Mouse (Mus musculus): Measurements from ENCODE around the gene Gm11568.
"Not testable (repeated sequence)": the region's sequence is repeated elsewhere in the genome, so short reads cannot be mapped to it uniquely, and the experiment has no call there.

The Gm11568 gene

GRCm38 (mm10) chr11:99857617-99858016, at the start of gene Gm11568:
Gene Gm11568, plus strand, starts transcription at chr11:99857917.
- no peak for DNase-seq

- DNase-seq: not testable (repeated sequence)
Observed at GRCm38 (mm10) chr11:99809792-99810191, 47.9 kb upstream of the Gm11568 start, which contains the start of gene Krtap4-13. Gene Krtap4-13, minus strand, starts transcription at chr11:99809892.

GRCm38 (mm10) chr11:99815566-99815965, 42.2 kb upstream of the Gm11568 start, which contains the start of gene Gm11564:
Gene Gm11564, minus strand, starts transcription at chr11:99815666.
- DNase-seq: not testable (repeated sequence)

- DNase-seq: no peak
Observed at GRCm38 (mm10) chr11:99837966-99838365, 19.8 kb upstream of the Gm11568 start, which contains the start of gene 2300003K06Rik. Gene 2300003K06Rik, minus strand, starts transcription at chr11:99838066.

GRCm38 (mm10) chr11:99842185-99842584, 15.5 kb upstream of the Gm11568 start:
- DNase-seq: no peak

GRCm38 (mm10) chr11:99846746-99847145, 11.0 kb upstream of the Gm11568 start:
- no peak for DNase-seq

- DNase-seq: no peak
Observed at GRCm38 (mm10) chr11:99851508-99851907, 6.2 kb upstream of the Gm11568 start, which contains the start of gene Krtap4-16. Gene Krtap4-16, minus strand, starts transcription at chr11:99851608.

- peak; percentile 6 for DNase-seq
Observed at GRCm38 (mm10) chr11:99854121-99854520, 3.6 kb upstream of the Gm11568 start.

GRCm38 (mm10) chr11:99858761-99859160, 1.0 kb downstream of the Gm11568 start:
- no peak for DNase-seq

- not testable (repeated sequence) for DNase-seq
Observed at GRCm38 (mm10) chr11:99864176-99864575, 6.5 kb downstream of the Gm11568 start, which contains the start of gene Gm11559. Gene Gm11559, plus strand, starts transcription at chr11:99864476.

- not testable (repeated sequence) for DNase-seq
Observed at GRCm38 (mm10) chr11:99873089-99873488, 15.4 kb downstream of the Gm11568 start, which contains the start of gene Krtap9-1. Gene Krtap9-1, plus strand, starts transcription at chr11:99873389.

- DNase-seq: not testable (repeated sequence)
Observed at GRCm38 (mm10) chr11:99878887-99879286, 21.2 kb downstream of the Gm11568 start, which contains the start of gene Gm11567. Gene Gm11567, plus strand, starts transcription at chr11:99879187.

GRCm38 (mm10) chr11:99907620-99908019, 49.9 kb downstream of the Gm11568 start, which contains the start of gene Krtap31-1:
Gene Krtap31-1, plus strand, starts transcription at chr11:99907920.
- DNase-seq: no peak
